Mouse (Mus musculus) 3T3-L1 (cell line): ENCODE measurements around the gene Tlcd1.
"Not testable (repeated sequence)": the region's sequence is repeated elsewhere in the genome, so short reads cannot be mapped to it uniquely, and the experiment has no call there.

ENCODE experiments used
- DNase-seq: peaks from one replicate; pipeline ENCODE4 v3.0.0-alpha.2; 2015; ENCODE audit warnings: low read depth, low spot score

Tlcd1 gene

DNA sequence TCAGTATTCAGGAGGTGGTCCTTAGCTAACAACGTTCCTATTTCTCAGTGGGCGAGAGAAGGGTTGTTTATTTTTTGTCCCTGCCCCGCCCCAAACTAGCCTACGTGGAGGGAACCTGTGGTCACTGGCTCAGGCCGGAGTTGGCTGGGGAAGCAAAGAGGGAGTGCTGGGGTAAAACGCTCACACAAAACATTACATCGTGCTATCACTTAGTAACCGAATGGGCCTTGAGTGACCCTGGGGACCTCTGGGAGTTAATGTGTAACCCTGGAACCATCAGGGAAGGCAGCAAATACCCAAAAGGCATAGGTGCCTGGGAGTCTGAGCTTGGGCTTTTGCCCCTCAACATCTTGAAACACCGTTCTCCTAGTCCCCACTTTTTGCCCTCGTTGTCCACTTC, 926 bp downstream of the Tlcd1 start:
- DNase-seq, result peak; percentile 85

- DNase-seq, result peak; percentile 98
Measured at GRCm38 (mm10) chr11:78177903-78178858, 1.7 kb downstream of the Tlcd1 start.

DNA sequence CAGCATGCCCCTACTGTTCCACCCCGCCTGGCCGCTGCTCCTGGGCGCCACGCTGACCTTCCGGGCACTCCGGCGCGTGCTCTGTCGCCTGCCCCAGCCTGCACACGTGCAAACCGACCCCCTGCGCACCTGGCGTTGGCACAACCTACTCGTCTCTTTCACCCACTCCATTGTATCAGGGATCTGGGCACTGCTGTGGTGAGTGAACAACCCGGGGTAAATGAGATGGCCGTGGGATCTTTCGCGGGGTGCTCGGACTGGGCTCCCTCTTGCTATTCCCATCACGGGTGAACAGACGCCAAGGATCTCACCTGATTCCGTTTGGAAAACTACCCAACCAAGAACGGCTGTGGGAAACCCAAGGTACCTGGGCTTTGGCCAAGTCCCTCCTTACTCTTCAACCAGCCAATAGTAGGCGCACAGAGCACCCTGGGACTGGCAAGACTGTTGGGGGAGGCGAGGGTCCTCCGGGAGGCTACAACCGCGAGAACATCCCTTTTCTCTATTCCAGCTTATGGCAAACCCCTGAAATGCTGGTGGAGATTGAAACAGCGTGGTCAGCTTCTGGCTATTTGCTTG, 2.4 kb downstream of the Tlcd1 start:
- DNase-seq, result peak; percentile 89

GRCm38 (mm10) chr11:78179438-78179999, 3.0 kb downstream of the Tlcd1 start:
- peak; percentile 55 for DNase-seq

DNA sequence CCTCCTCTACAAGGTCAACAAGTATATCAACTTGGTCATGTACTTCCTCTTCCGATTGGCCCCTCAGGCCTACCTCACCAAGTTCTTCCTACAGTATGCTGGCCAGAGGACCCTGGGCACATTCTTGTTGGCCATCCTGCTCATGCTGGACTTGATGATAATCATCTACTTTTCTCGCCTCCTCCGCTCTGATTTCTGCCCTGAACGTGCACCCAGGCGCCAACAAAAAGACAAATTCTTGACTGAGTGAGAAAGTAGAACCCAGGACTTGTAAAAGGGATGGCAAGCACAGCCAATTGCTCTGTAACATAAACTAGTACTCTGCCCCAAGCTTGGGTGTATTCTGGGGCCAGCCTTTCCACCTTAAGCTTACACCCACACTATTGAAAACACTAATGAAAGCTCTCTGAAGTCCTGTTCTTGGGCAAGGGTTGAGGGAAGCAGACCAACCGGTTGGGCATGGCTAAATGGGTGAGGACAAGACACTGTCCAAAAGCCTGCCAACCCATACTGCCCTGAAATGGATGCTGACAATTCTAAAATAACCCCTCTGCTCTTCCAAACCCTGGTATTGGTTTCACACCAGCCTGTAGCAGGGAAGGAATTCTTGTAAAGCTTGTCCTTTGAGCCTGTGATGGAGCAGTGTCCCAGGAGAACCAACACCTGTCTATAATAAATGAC, 3.7 kb downstream of the Tlcd1 start:
- DNase-seq, result no peak

DNA sequence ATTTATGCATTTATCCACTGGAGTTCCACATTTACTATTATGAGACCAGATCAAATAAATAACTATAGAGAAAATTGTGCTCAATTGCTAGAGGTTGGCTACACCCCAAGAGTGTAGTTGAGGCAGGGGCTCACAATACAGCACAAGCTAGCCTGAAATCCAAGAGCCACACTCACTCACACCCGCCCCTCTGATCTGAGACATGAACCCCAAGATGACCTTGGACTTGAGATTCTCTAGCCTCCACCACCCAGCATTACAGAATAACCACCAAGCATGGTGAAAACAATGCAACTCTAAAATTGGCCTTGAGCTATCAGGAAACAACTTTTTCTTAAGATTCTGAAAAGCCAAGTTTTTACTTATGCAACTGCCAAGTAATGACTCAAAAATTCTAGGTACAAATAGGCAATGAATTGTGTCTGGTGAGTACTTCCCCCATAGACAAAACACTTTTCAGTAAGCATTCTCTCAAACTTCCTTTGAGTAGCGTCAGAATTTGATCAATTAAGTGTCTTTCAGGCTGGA, 5.4 kb downstream of the Tlcd1 start:
- DNase-seq, result no peak

GRCm38 (mm10) chr11:78182450-78182849, 5.9 kb downstream of the Tlcd1 start:
- no peak for DNase-seq

DNA sequence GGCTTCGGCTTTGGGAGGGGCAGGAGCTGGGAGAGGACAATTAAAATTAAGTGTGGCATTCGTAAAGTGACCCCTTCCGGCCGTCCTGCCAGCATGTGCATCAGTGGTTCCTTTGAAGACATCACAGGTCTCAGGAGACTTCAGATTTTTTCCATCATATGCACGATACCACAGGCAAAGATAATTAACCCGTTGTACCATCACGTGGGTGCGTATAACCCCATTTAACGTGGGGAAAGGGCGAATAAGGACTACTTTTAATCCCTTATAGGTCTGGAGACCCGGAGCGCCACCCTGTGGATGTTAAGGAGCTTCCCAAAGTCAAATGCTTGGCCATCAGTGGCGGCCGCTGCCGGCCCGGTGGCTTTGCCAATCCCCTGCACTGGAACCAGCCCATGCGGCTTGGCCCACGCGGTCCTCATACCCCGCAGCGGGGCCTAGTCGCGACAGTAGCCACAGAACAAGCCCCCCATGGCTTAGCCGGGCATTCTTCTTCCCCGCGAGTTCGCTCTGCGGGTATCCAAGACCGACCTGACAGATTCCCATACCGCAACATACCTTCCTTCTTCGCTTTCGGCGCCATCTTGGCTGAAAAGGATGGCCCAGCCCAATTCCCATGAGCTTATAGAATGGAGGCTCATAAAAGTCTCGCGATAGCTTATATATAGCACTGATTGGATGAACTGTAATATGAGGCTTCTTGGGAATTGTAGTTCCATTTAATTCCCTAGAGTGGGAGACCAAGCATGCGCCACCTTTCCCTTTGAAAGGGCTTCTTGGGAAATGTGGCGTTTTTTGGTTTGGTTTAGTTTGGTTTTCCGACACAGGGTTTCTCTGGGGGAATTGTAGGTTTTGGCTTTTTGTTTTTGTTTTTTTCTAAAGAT, 6.7 kb downstream of the Tlcd1 start, which contains the start of gene Rpl23a:
Gene Rpl23a (minus strand): TSS at position 624 of the 884 bp plus-strand sequence.
- DNase-seq, result peak; percentile 98

GRCm38 (mm10) chr11:78183884-78184514, 7.5 kb downstream of the Tlcd1 start:
- no peak for DNase-seq

DNA sequence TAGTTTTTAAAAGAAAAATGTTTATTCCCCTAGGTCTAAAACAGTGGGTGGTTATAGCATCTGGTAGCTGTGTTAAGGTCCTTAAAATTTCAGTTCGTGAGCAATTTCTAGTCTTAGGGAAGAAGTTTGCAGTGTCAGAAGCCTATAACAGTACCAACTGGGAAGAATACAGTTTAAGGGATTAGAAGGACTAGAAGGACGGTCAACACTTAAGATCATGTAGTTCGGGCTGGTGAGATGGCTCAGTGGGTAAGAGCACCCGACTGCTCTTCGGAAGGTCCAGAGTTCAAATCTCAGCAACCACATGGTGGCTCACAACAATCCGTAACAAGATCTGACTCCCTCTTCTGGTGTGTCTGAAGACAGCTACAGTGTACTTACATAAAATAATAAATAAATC, 8.2 kb downstream of the Tlcd1 start:
- DNase-seq, result not testable (repeated sequence)

- DNase-seq, result peak; percentile 87
Measured at GRCm38 (mm10) chr11:78188331-78189233, 12.1 kb downstream of the Tlcd1 start, which contains the start of gene Rab34. Gene Rab34 (plus strand): TSS chr11:78188430.

- DNase-seq, result peak; percentile 76
Measured at GRCm38 (mm10) chr11:78189234-78190040, 12.9 kb downstream of the Tlcd1 start.

GRCm38 (mm10) chr11:78190041-78190440, 13.5 kb downstream of the Tlcd1 start:
- DNase-seq, result peak; percentile 27

DNA sequence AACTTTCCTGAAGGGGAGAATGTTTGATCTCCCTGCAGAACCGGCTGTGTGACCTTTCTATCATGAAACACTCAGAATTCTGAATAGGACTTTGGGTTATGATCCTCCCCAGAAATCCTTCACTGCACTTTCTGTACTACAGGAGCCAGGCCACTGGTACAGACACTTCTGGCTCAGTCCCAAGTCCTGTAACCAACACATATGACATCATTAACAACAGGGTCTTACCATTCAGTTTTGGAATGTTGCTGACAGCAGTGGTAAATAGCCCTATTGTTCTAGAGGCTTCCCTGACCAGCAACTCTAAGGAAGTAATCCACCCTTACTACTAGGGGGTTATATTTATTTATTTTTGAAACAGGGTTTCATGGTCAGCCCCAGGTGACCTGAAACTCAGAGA, 16.6 kb downstream of the Tlcd1 start, which contains the start of gene Proca1:
Gene Proca1 (plus strand): TSS at position 280 of the 400 bp plus-strand sequence.
- DNase-seq, result peak; percentile 63

DNA sequence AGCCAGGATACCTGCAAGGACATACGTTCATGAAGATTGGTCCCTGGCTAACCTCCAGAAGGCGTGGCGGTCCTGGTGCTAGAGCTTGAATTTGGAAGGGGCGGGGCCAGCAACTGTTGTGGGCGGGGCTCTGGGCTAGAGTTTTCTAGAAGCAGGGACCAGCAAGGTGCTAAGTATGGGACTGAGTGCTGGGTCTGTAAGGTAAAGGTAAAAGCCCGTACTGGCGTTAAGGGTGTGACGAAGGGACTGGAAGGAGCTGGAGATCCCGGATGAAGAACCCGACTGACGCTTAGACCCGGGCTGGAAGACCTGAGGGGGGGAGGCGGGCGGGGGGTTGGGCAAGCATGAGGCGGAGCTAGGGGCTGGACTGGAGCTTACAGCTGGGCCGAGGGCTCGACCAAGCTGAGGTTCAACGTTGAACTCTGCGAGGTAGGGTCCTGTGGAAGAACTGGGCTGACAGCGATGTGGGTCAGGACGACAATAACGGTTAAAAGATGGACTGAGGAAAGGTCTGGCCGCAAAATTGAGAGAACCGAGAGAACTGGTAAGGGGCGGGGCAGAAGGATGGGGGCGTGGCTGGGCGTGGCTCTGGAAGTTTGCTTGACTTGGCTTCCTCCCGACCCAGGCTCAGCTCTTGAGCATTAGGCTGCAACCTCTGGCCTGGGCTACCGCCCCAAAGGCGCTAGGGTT, 18.0 kb downstream of the Tlcd1 start:
- no peak for DNase-seq

DNA sequence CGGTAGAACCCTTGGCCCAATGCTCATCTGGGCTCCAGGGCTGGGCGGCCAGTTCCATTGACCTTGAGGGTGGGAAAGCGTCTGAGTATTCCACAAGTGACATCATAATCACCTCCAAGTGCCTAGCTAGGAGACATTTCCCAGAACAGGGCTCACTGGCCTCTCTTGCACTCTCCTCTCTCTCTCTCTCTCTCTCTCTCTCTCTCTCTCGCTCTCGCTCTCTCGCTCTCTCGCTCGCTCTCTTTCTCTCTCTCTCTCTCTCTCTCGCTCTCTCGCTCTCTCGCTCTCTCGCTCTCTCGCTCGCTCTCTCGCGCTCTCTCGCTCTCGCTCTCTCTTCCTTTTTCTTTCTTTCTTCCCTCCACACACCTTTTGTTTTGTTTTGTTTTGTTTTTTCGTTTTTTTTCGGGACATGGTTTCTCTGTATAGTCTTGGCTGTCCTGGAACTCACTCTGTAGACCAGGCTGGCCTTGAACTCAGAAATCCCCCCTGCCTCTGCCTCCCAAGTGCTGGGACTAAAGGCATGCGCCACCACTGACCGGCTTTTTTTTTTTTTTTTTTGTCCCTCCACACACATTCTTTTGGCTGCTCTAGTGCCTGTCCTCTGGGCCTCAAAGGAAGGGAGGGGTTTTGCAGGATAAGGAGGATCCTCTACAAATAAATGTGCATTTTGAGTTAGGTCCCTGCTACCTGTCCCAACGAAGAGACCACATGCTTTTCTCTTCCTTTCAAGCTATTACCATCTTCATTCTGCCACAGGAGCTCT, 18.8 kb downstream of the Tlcd1 start:
- DNase-seq, result no peak

GRCm38 (mm10) chr11:78202372-78202771, 25.9 kb downstream of the Tlcd1 start:
- no peak for DNase-seq
